In genomic region chr13:55715908-55716510, GRCm38 (mm10) we compare ENCODE assay signal across 11 mouse cellular contexts. TPM values are rescaled to one million over a fixed set of nuclear protein-coding genes. Genes with fewer than 3 reads are reported as not detected.
DNase-seq lines count a peak whose midpoint lies in the region; ATAC-seq and TF ChIP-seq lines count a peak whose summit lies in the region.
"Had no signal": no experiment of that assay in that cellular context is flagged by ENCODE, and none has a peak within 500 bp of the region (broad histone marks: within the 10 kb centered on the region; RNA-seq: fewer than 3 reads in every experiment).

No protein-coding gene starts in this region.

- peak overlapping the region; percentile 94; the same call in 1 of the 2 replicates for H3K4me3 ChIP-seq in gastrocnemius, adult 2 months
- H3K4me3 ChIP-seq in megakaryocyte, embryonic 14.5 days (replicated peaks) = peak overlapping the region; percentile 96
- H3K4me3 ChIP-seq in limb, embryonic 12.5 days (replicated peaks) = peak overlapping the region; percentile 95; the same call in 1 of the 2 replicates

- peaks cover 30% of the 10 kb centered on the region for H3K4me1 ChIP-seq in megakaryocyte, embryonic 14.5 days
- peaks cover 11% of the 10 kb centered on the region for H3K4me1 ChIP-seq in limb, embryonic 12.5 days (replicated peaks)

- no peak overlapping the region for H3K27ac ChIP-seq in gastrocnemius, adult 2 months
- no peak overlapping the region for H3K27ac ChIP-seq in limb, embryonic 12.5 days

- 75% methylated on average over 7 of the region's 7 CpGs for WGBS in limb, embryonic 12.5 days

- no peak for DNase-seq in gastrocnemius, adult 2 months
- no peak for DNase-seq in gastrocnemius, postnatal 4 days (ENCODE audit: low spot score in 2 of 2)
- peak; percentile 58 for DNase-seq in thymus, postnatal 14 days
- no peak for DNase-seq in embryo, embryonic 10 days (ENCODE audit: low spot score)
- no peak for DNase-seq in frontal cortex, adult 2 months (ENCODE audit: extremely low spot score in 1 of 2, low spot score in 1 of 2)
- DNase-seq: B cell, adult 2 months; gastrocnemius, postnatal 25 days; right cerebral cortex, postnatal 14 days had no signal

- H3K36me3 ChIP-seq in megakaryocyte, embryonic 14.5 days (replicated peaks; ENCODE audit: low read length) = peaks cover 33% of the 10 kb centered on the region
- peaks cover 32% of the 10 kb centered on the region for H3K36me3 ChIP-seq in limb, embryonic 12.5 days

- H3K4me2 ChIP-seq in limb, embryonic 12.5 days = peak overlapping the region; percentile 53; the same call in 1 of the 2 replicates

- no peak for TF ChIP-seq CTCF in gastrocnemius, adult 2 months (IDR thresholded peaks at IDR 0.05)

- no peaks in the 10 kb centered on the region for H3K27me3 ChIP-seq in megakaryocyte, embryonic 14.5 days (replicated peaks)
- no peaks in the 10 kb centered on the region for H3K27me3 ChIP-seq in limb, embryonic 12.5 days

- H3K9ac ChIP-seq in limb, embryonic 12.5 days (replicated peaks) = no peak overlapping the region

- no peak for ATAC-seq in megakaryocyte, adult 5-6 weeks (ENCODE audit: poor library complexity, severe bottlenecking)
- no peak for ATAC-seq in limb, embryonic 12.5 days (ENCODE audit: insufficient number of reproducible peaks, insufficient read depth, low FRiP score, low TSS enrichment, low read depth)

- intact Hi-C loops in gastrocnemius, adult 2 months (cut with DNase I) = no loop called here

- no peaks in the 10 kb centered on the region for H3K9me3 ChIP-seq in megakaryocyte, embryonic 14.5 days
- H3K9me3 ChIP-seq in limb, embryonic 12.5 days = no peaks in the 10 kb centered on the region

RNA-seq across cellular contexts. Expression of gene Txndc15, which starts 1.6 kb away (rescaled TPM):
- 10 to 100 TPM; 33.3 to 34.4 TPM for total RNA-seq in gastrocnemius, adult 2 months (2021)
- 10 to 100 TPM; 33.6 to 33.7 TPM for total RNA-seq in gastrocnemius, postnatal 4 days (2021)
- polyA plus RNA-seq in megakaryocyte, embryonic 14.5 days (2012; ENCODE audit: insufficient read depth, low replicate concordance) = 7.6 and 23.2 TPM in 2 replicates
- total RNA-seq in megakaryocyte, adult 5-6 weeks (2015) = 24.4 and 32.2 TPM in 2 replicates
- 36.8 and 48.9 TPM in 2 replicates for total RNA-seq in megakaryocyte, adult 5-6 weeks (2017)
- polyA plus RNA-seq in limb, embryonic 12.5 days (2016; fragmentation: Nextera tagmentation; extraction: Ambion mirVana) = 94.1 and 95.8 TPM in 2 replicates
- 63.7 and 67.2 TPM in 2 replicates for polyA plus RNA-seq in frontal cortex, adult 2 months (2012; rRNA removed)

RNA-seq across cellular contexts. Expression of gene Pcbd2, which starts 11.2 kb away (rescaled TPM):
- 10 to 100 TPM; 18.2 to 25.7 TPM for total RNA-seq in gastrocnemius, adult 2 months (2021)
- 10 to 100 TPM; 25.6 to 29.5 TPM for total RNA-seq in gastrocnemius, postnatal 4 days (2021)
- polyA plus RNA-seq in megakaryocyte, embryonic 14.5 days (2012; ENCODE audit: insufficient read depth, low replicate concordance) = 22.4 and 78.2 TPM in 2 replicates
- total RNA-seq in megakaryocyte, adult 5-6 weeks (2015) = 48.9 and 56.0 TPM in 2 replicates
- total RNA-seq in megakaryocyte, adult 5-6 weeks (2017) = 14.6 and 20.9 TPM in 2 replicates
- 42.0 and 46.8 TPM in 2 replicates for polyA plus RNA-seq in limb, embryonic 12.5 days (2016; fragmentation: Nextera tagmentation; extraction: Ambion mirVana)
- polyA plus RNA-seq in frontal cortex, adult 2 months (2012; rRNA removed) = 28.2 and 30.1 TPM in 2 replicates

RNA-seq across cellular contexts. Expression of gene B230219D22Rik, which starts 23.1 kb away (rescaled TPM):
- total RNA-seq in gastrocnemius, adult 2 months (2021) = 10 to 100 TPM; 29.4 to 33.2 TPM
- total RNA-seq in gastrocnemius, postnatal 4 days (2021) = 10 to 100 TPM; 48.9 to 49.4 TPM
- 1.5 and 4.6 TPM in 2 replicates for polyA plus RNA-seq in megakaryocyte, embryonic 14.5 days (2012; ENCODE audit: insufficient read depth, low replicate concordance)
- total RNA-seq in megakaryocyte, adult 5-6 weeks (2015) = 59.5 and 68.7 TPM in 2 replicates
- 32.5 and 35.8 TPM in 2 replicates for total RNA-seq in megakaryocyte, adult 5-6 weeks (2017)
- 78.7 and 84.5 TPM in 2 replicates for polyA plus RNA-seq in limb, embryonic 12.5 days (2016; fragmentation: Nextera tagmentation; extraction: Ambion mirVana)
- polyA plus RNA-seq in frontal cortex, adult 2 months (2012; rRNA removed) = 63.2 and 66.6 TPM in 2 replicates
